Mouse (Mus musculus): ENCODE data around the gene Tex261.

Tex261 gene

GRCm38 (mm10) chr6:83762880-83763431, 12.7 kb downstream of the Tex261 start:
- intact Hi-C loops (cut with DNase I): no loop called here

GRCm38 (mm10) chr6:83762344-83762743, 13.3 kb downstream of the Tex261 start, which contains the start of gene Ankrd53:
Ankrd53 (plus strand) TSS chr6:83762644.
- intact Hi-C loops (cut with DNase I): no loop called here

DNA sequence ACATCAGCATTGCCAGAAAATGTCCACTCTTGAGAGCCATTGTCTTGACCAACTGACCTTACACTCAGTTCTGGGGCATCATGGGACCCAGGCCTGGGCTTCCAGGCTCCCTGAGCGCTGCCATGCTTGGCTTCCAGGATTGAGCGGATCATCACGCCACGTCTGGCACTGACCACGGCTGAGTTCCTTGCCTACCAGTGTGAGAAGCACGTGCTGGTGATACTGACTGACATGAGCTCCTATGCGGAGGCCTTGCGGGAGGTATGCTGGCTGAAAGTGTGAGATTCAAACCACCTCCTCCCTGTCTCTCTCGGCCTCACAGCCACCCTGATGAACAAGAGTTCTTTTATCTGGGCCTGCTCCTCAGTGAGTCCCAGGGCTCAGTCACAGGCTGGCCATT, 19.6 kb downstream of the Tex261 start:
- intact Hi-C loops (cut with DNase I): no loop called here

GRCm38 (mm10) chr6:83750171-83750684, 25.4 kb downstream of the Tex261 start:
- intact Hi-C loops (cut with DNase I): no loop called here

DNA sequence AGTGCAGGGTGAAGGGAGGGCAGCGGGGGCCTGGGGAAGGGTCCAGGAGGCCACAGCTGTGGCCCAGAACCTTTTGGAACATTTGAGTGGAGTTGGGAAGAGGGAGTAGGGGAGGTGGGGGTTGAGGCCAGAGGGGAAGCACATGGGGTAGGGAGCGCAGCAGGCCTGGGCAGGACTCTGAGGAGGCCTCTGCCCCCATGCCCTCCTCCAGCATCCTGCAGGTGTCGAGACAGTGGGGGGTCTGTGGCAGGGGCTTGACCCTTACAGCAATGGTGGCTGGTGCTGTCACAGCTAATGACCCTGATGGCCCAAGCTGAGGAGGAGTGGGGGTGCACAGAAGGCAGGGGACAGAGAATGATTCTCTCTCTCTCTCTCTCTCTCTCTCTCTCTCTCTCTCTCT, 26.3 kb downstream of the Tex261 start:
- intact Hi-C loops (cut with DNase I): no loop called here

- intact Hi-C loops (cut with DNase I): no loop called here
Observed at GRCm38 (mm10) chr6:83745466-83745865, 30.1 kb downstream of the Tex261 start.

DNA sequence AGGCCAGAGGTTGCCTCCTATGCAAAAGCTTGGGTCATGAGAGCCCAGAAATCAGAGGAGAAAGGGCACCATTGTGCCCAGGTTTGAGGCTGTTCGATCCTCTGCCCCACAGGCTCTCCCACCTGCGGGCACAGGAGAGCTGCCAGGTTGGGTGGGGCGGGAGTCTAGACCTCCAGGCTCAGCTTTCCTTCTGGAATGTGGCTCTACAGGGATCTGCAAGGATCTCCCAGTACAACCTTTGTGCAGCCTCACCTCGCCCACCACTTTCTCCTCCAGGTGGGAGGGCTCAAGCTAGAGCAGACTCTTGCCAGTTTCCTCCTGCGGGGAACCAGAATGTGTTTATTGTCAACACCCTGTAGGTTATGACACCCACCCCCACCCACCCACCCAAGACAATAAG, 31.1 kb downstream of the Tex261 start:
- intact Hi-C loops (cut with DNase I): no loop called here

- intact Hi-C loops (cut with DNase I): no loop called here
Observed at GRCm38 (mm10) chr6:83744126-83744525, 31.5 kb downstream of the Tex261 start.

- intact Hi-C loops (cut with DNase I): no loop called here
Observed at GRCm38 (mm10) chr6:83743212-83743611, 32.4 kb downstream of the Tex261 start.

- intact Hi-C loops (cut with DNase I): no loop called here
Observed at GRCm38 (mm10) chr6:83742761-83743160, 32.9 kb downstream of the Tex261 start, which contains the start of gene Atp6v1b1. Atp6v1b1 (plus strand) TSS chr6:83742990.

GRCm38 (mm10) chr6:83738596-83738995, 37.0 kb downstream of the Tex261 start:
- intact Hi-C loops (cut with DNase I): no loop called here

DNA sequence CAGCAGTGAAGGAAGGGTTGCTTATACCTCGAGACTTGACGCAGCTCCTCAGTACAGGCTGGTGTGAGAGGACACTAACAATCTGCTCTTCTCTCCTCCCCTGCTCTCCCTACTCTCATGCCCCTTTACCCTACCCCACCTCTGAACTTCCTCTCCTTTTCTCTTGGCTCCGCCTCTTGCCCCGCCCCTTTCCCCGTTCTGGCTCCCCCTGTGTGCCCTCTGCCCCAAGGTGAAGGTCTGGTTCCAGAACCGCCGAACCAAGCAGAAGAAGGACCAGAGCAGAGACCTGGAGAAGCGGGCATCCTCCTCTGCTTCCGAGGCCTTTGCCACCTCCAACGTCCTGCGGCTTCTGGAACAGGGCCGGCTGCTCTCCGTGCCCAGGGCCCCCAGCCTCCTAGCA, 38.3 kb downstream of the Tex261 start:
- intact Hi-C loops (cut with DNase I): no loop called here

DNA sequence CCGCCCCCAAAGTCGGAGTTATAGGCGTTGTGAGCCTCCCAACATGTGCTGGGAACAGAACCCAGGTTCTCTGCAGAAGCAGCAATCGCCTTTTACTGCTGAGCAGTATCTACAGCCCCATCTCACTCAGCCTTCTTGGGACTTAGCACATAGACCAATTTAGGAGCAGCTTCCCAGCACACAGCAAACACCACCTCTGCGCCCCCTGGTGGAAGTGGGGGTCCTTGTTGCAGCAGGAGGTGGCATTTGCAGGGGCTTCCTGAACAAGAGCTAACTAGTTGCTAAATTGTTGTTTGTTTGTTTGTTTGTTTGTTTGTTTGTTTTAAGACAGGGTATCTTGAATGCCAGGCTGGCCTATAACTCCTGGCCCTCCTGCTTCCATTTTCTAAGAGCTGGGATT, 44.5 kb downstream of the Tex261 start:
- intact Hi-C loops (cut with DNase I): loop anchor here (2.0 kb wide), 1 partner anchor 36 kb away; no protein-coding TSS in a partner anchor

- intact Hi-C loops (cut with DNase I): no loop called here
Observed at GRCm38 (mm10) chr6:83729350-83729970, 46.2 kb downstream of the Tex261 start.

DNA sequence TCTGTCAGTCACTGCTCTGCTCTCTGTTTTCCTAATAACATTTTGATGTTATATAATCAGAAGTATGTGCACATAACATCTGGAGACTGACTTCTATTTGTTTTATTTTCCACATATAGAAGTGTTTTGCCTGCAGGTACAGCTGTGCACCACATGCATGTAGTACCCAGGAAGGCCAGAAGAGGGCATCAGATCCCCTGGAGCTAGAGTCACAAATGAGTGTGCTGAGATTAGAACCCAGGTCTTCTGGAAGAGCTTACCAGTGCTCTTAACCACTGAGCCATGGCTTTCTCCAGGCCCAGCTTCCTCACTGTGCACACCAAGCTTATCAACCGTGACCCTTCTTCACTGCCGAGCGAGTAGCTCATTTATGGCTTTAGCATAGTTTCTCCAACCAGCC, 47.1 kb downstream of the Tex261 start:
- intact Hi-C loops (cut with DNase I): no loop called here

DNA sequence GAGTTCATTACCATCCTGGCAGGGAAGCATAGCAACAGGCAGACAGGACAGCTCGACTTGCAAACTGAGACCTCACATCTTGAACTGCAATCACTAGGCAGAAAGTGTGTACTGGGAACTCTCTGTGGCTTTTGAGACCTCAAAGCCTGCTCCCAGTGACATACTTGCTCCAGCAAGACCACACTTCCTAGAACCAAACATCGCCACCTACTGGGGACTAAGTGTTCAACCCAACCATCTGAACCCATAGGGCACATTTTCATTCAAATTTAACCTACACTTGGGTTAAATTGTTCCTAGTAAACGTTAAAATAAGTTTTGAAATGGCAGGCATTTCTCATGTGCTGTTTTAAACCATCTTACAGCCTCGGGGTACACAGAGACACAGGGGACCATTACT, 48.4 kb downstream of the Tex261 start:
- intact Hi-C loops (cut with DNase I): no loop called here

DNA sequence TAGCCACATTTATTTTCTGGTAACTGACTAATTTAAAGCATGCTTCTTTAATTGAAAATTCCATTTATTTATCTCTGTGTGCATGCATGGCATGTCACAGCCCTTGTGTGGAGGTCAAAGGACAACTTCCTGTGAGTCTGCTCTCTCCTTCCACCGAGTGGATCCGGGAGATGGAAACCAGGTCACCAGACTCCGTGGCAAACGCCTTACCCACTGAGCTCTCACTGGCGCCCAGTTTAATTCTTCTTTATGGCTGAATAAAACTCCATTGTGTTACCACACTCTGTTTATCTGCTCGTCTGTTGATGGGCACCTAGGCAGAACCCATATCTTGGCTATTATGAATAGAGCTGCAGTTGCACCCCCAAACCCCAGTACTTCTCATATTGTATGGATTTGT, 53.1 kb downstream of the Tex261 start:
- intact Hi-C loops (cut with DNase I): no loop called here

Data from adrenal gland (tissue).